Mouse (Mus musculus): ENCODE measurements around the gene Exoc3l4. TPM values are rescaled to one million over a fixed set of nuclear protein-coding genes. Genes with fewer than 3 reads are reported as not detected.

Gene Exoc3l4
- total RNA-seq, 1 experiment = 5.6 TPM

DNA sequence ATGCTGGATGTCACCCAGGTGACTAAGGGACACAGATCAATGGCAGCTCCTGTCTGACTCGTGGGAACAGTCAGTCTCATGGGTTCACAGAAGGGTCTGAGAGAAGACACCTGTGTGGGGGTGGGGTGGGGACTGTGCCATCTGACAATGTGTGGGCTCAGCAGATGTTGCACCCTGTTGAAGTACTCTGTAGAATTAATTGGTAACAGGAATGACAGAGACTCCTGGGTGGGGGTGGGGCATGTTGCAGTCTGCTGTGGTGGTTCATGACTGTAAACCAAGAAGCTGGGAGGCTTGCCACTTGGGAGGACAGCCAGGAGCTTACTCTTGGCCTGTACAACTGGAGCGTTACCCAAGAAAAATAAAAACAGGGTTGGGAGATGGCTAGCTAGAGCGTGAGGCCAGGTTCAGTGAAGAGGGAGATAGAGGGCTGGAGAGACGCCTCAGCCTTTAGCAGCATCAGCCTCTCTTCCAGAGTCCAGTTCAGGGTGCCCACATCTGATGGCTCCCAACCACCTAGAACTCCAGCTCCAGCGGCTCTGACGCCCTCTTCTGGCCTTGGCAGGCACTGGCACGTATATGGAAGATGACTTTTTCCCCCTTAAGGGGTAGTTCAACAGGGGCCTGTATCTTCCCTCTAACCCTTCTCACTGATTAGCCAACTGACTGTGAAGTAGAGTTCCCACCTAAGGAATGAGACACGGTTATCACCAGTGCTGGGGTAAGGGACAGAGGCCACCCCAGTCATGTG, 58.3 kb downstream of the Exoc3l4 start:
- in situ Hi-C loops (cut with MboI; ENCODE audit: low sequenced_read_pairs in 2 of 2, unreplicated experiment in 2 of 2) = no loop called here
- Histone ChIP-seq H3K9ac (ENCODE audit: insufficient read depth, low read depth, low read length, poor library complexity, severe bottlenecking) (no peak overlapping the region), H3K27ac (ENCODE audit: insufficient read depth, low read depth, low read length, poor library complexity, severe bottlenecking) (no peak overlapping the region), H3K4me1 (ENCODE audit: control insufficient read depth in 2 of 2, insufficient read depth in 2 of 2, low read length in 2 of 2, poor library complexity in 1 of 2) (no peaks in the 10 kb centered on the region), H3K9me3 (ENCODE audit: control insufficient read depth, insufficient read depth, low read depth, low read length) (no peaks in the 10 kb centered on the region), H3K36me3 (ENCODE audit: control insufficient read depth, insufficient read depth, low read length, poor library complexity, severe bottlenecking) (no peaks in the 10 kb centered on the region), H3K4me3 (ENCODE audit: insufficient read depth in 1 of 2, low read depth in 1 of 2, low read length in 2 of 2, poor library complexity in 1 of 2, severe bottlenecking in 1 of 2) (no peak overlapping the region)
- DNase-seq (ENCODE audit: low read depth, low spot score) = no peak
- TF ChIP-seq CHD2 (IDR thresholded peaks at IDR 0.05; ENCODE audit: low read depth, low read length) (no peak), HCFC1 (IDR thresholded peaks at IDR 0.05; ENCODE audit: borderline replicate concordance, insufficient read depth, low read length) (no peak), MAFK (IDR thresholded peaks at IDR 0.05; ENCODE audit: insufficient read depth, low read depth, low read length) (no peak), ZC3H11A (IDR thresholded peaks at IDR 0.05; ENCODE audit: borderline replicate concordance, low read depth, low read length) (no peak), ZNF384 (IDR thresholded peaks at IDR 0.05; ENCODE audit: low read depth, low read length) (no peak)

- no peak overlapping the region for H3K4me3 ChIP-seq (ENCODE audit: insufficient read depth in 1 of 2, low read depth in 1 of 2, low read length in 2 of 2, poor library complexity in 1 of 2, severe bottlenecking in 1 of 2)
- no peak overlapping the region for H3K9ac ChIP-seq (ENCODE audit: insufficient read depth, low read depth, low read length, poor library complexity, severe bottlenecking)
- no peak for DNase-seq (ENCODE audit: low read depth, low spot score)
- in situ Hi-C loops (cut with MboI; ENCODE audit: low sequenced_read_pairs in 2 of 2, unreplicated experiment in 2 of 2) = no loop called here
- TF ChIP-seq MAFK (IDR thresholded peaks at IDR 0.05; ENCODE audit: insufficient read depth, low read depth, low read length) (no peak), ZNF384 (IDR thresholded peaks at IDR 0.05; ENCODE audit: low read depth, low read length) (no peak), ZC3H11A (IDR thresholded peaks at IDR 0.05; ENCODE audit: borderline replicate concordance, low read depth, low read length) (no peak), HCFC1 (IDR thresholded peaks at IDR 0.05; ENCODE audit: borderline replicate concordance, insufficient read depth, low read length) (no peak), CHD2 (IDR thresholded peaks at IDR 0.05; ENCODE audit: low read depth, low read length) (no peak)
- H3K27ac ChIP-seq (ENCODE audit: insufficient read depth, low read depth, low read length, poor library complexity, severe bottlenecking) = no peak overlapping the region
- no peaks in the 10 kb centered on the region for H3K9me3 ChIP-seq (ENCODE audit: control insufficient read depth, insufficient read depth, low read depth, low read length)
- H3K4me1 ChIP-seq (ENCODE audit: control insufficient read depth in 2 of 2, insufficient read depth in 2 of 2, low read length in 2 of 2, poor library complexity in 1 of 2) = no peaks in the 10 kb centered on the region
- no peaks in the 10 kb centered on the region for H3K36me3 ChIP-seq (ENCODE audit: control insufficient read depth, insufficient read depth, low read length, poor library complexity, severe bottlenecking)
These were observed 62.1 kb downstream of the Exoc3l4 start for GRCm38 (mm10) chr12:111478924-111479323.

DNA sequence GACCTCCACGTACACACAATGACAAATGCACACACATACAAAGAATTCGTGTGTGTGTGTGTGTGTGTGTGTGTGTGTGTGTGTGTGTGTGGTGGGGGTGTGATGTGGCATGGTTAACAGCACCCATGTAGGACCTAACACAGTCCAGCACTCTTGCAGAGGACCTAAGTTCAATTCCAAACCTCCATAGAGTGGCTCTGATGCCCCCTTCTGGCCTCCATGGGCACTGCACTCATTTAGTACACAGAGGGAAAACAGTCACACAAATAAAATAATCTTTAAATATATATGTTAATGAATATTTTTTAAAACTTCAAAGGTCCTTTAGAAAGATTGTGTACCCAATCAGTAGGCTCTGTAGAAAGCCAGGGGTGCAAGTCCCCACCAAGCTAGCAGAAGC, 63.1 kb downstream of the Exoc3l4 start:
- H3K27ac ChIP-seq (ENCODE audit: insufficient read depth, low read depth, low read length, poor library complexity, severe bottlenecking) = no peak overlapping the region
- in situ Hi-C loops (cut with MboI; ENCODE audit: low sequenced_read_pairs in 2 of 2, unreplicated experiment in 2 of 2) = no loop called here
- H3K36me3 ChIP-seq (ENCODE audit: control insufficient read depth, insufficient read depth, low read length, poor library complexity, severe bottlenecking) = no peaks in the 10 kb centered on the region
- TF ChIP-seq ZC3H11A (IDR thresholded peaks at IDR 0.05; ENCODE audit: borderline replicate concordance, low read depth, low read length) (no peak), HCFC1 (IDR thresholded peaks at IDR 0.05; ENCODE audit: borderline replicate concordance, insufficient read depth, low read length) (no peak), CHD2 (IDR thresholded peaks at IDR 0.05; ENCODE audit: low read depth, low read length) (no peak), MAFK (IDR thresholded peaks at IDR 0.05; ENCODE audit: insufficient read depth, low read depth, low read length) (no peak), ZNF384 (IDR thresholded peaks at IDR 0.05; ENCODE audit: low read depth, low read length) (no peak)
- no peaks in the 10 kb centered on the region for H3K4me1 ChIP-seq (ENCODE audit: control insufficient read depth in 2 of 2, insufficient read depth in 2 of 2, low read length in 2 of 2, poor library complexity in 1 of 2)
- H3K9ac ChIP-seq (ENCODE audit: insufficient read depth, low read depth, low read length, poor library complexity, severe bottlenecking) = no peak overlapping the region
- no peak for DNase-seq (ENCODE audit: low read depth, low spot score)
- H3K9me3 ChIP-seq (ENCODE audit: control insufficient read depth, insufficient read depth, low read depth, low read length) = no peaks in the 10 kb centered on the region
- H3K4me3 ChIP-seq (ENCODE audit: insufficient read depth in 1 of 2, low read depth in 1 of 2, low read length in 2 of 2, poor library complexity in 1 of 2, severe bottlenecking in 1 of 2) = no peak overlapping the region

Other genes with a start within 250 kb of the Exoc3l4 start
- gene 4930595D18Rik, start 232.5 kb upstream of the Exoc3l4 start, total RNA-seq (2012; rRNA removed) = not detected in 2 replicates
- 9.3 and 15.5 TPM in 2 replicates for gene Amn, start 145.9 kb upstream of the Exoc3l4 start, total RNA-seq (2012; rRNA removed)
- 63.7 and 78.2 TPM in 2 replicates for gene Cdc42bpb, start 39.3 kb upstream of the Exoc3l4 start, total RNA-seq (2012; rRNA removed)
- 0.36 TPM in 1 of 2 replicates, not detected in the other for gene Lbhd2, start 10.2 kb upstream of the Exoc3l4 start, total RNA-seq (2012; rRNA removed)
- gene Tnfaip2, start 25.5 kb downstream of the Exoc3l4 start, total RNA-seq (2012; rRNA removed) = 1.0 and 4.1 TPM in 2 replicates
- gene Gm266, start 68.8 kb downstream of the Exoc3l4 start, total RNA-seq (2012; rRNA removed) = 0.62 and 0.90 TPM in 2 replicates
- 269 and 331 TPM in 2 replicates for gene Eif5, start 121.0 kb downstream of the Exoc3l4 start, total RNA-seq (2012; rRNA removed)
- 75.5 and 90.9 TPM in 2 replicates for gene Mark3, start 157.5 kb downstream of the Exoc3l4 start, total RNA-seq (2012; rRNA removed)

Data from ES-E14 (cell line).